Mouse (Mus musculus): ENCODE results near the gene Kif1b.
A peak's percentile ranks its signal among the peaks of the same experiment; 100 is the strongest.
"Not testable (repeated sequence)": the region's sequence is repeated elsewhere in the genome, so short reads cannot be mapped to it uniquely, and the experiment has no call there.

The Kif1b gene

GRCm38 (mm10) chr4:149220481-149220880 is 87.0 kb downstream of the Kif1b start:
- no peak for DNase-seq (ENCODE audit: low read depth, low spot score)

GRCm38 (mm10) chr4:149220042-149220473 is 87.4 kb downstream of the Kif1b start:
- no peak for DNase-seq (ENCODE audit: low read depth, low spot score)

- DNase-seq (ENCODE audit: low read depth, low spot score), result no peak
These were observed 88.0 kb downstream of the Kif1b start for GRCm38 (mm10) chr4:149219401-149220041.

GRCm38 (mm10) chr4:149218476-149218875 is 89.0 kb downstream of the Kif1b start:
- no peak for DNase-seq (ENCODE audit: low read depth, low spot score)

GRCm38 (mm10) chr4:149215982-149216381 is 91.5 kb downstream of the Kif1b start:
- peak; percentile 15 for DNase-seq (ENCODE audit: low read depth, low spot score)

GRCm38 (mm10) chr4:149215397-149215796 is 92.1 kb downstream of the Kif1b start:
- DNase-seq (ENCODE audit: low read depth, low spot score), result no peak

- DNase-seq (ENCODE audit: low read depth, low spot score), result not testable (repeated sequence)
These were observed 93.0 kb downstream of the Kif1b start for GRCm38 (mm10) chr4:149214468-149214867.

- no peak for DNase-seq (ENCODE audit: low read depth, low spot score)
These were observed 94.0 kb downstream of the Kif1b start for GRCm38 (mm10) chr4:149213466-149213865.

- not testable (repeated sequence) for DNase-seq (ENCODE audit: low read depth, low spot score)
These were observed 96.1 kb downstream of the Kif1b start for GRCm38 (mm10) chr4:149211441-149211840.

GRCm38 (mm10) chr4:149202467-149202866 is 105.0 kb downstream of the Kif1b start:
- no peak for DNase-seq (ENCODE audit: low read depth, low spot score)

GRCm38 (mm10) chr4:149201110-149201509 is 106.4 kb downstream of the Kif1b start:
- DNase-seq (ENCODE audit: low read depth, low spot score), result no peak

- DNase-seq (ENCODE audit: low read depth, low spot score), result no peak
These were observed 110.3 kb downstream of the Kif1b start for GRCm38 (mm10) chr4:149197180-149197579.

- DNase-seq (ENCODE audit: low read depth, low spot score), result no peak
These were observed 116.4 kb downstream of the Kif1b start for GRCm38 (mm10) chr4:149191103-149191502.

- no peak for DNase-seq (ENCODE audit: low read depth, low spot score)
These were observed 118.9 kb downstream of the Kif1b start for GRCm38 (mm10) chr4:149188563-149188962.

- DNase-seq (ENCODE audit: low read depth, low spot score), result peak; percentile 72
These were observed 124.7 kb downstream of the Kif1b start for GRCm38 (mm10) chr4:149182755-149183154.

- DNase-seq (ENCODE audit: low read depth, low spot score), result no peak
These were observed 125.3 kb downstream of the Kif1b start for GRCm38 (mm10) chr4:149182192-149182591.

- DNase-seq (ENCODE audit: low read depth, low spot score), result no peak
These were observed 127.9 kb downstream of the Kif1b start for GRCm38 (mm10) chr4:149179573-149179972.

GRCm38 (mm10) chr4:149179160-149179559 is 128.3 kb downstream of the Kif1b start:
- no peak for DNase-seq (ENCODE audit: low read depth, low spot score)

- DNase-seq (ENCODE audit: low read depth, low spot score), result no peak
These were observed 129.2 kb downstream of the Kif1b start for GRCm38 (mm10) chr4:149178328-149178727.

- no peak for DNase-seq (ENCODE audit: low read depth, low spot score)
These were observed 130.4 kb downstream of the Kif1b start for GRCm38 (mm10) chr4:149177046-149177445.

GRCm38 (mm10) chr4:149176645-149177044 is 130.8 kb downstream of the Kif1b start:
- no peak for DNase-seq (ENCODE audit: low read depth, low spot score)

- no peak for DNase-seq (ENCODE audit: low read depth, low spot score)
These were observed 133.8 kb downstream of the Kif1b start for GRCm38 (mm10) chr4:149173661-149174060.

- no peak for DNase-seq (ENCODE audit: low read depth, low spot score)
These were observed 134.8 kb downstream of the Kif1b start for GRCm38 (mm10) chr4:149172666-149173065.

GRCm38 (mm10) chr4:149172083-149172482 is 135.4 kb downstream of the Kif1b start:
- no peak for DNase-seq (ENCODE audit: low read depth, low spot score)

All from CD4-positive, CD25-positive, alpha-beta regulatory T cell, adult 2 months (primary cell).